Mouse (Mus musculus): ENCODE measurements around the gene Xbp1. TPM values are rescaled to one million over a fixed set of nuclear protein-coding genes. Genes with fewer than 3 reads are reported as not detected.
"Not testable (repeated sequence)": the region's sequence is repeated elsewhere in the genome, so short reads cannot be mapped to it uniquely, and the experiment has no call there.

Xbp1 gene
- polyA plus RNA-seq, 1 experiment from 2014 or later, result 133 TPM

DNA sequence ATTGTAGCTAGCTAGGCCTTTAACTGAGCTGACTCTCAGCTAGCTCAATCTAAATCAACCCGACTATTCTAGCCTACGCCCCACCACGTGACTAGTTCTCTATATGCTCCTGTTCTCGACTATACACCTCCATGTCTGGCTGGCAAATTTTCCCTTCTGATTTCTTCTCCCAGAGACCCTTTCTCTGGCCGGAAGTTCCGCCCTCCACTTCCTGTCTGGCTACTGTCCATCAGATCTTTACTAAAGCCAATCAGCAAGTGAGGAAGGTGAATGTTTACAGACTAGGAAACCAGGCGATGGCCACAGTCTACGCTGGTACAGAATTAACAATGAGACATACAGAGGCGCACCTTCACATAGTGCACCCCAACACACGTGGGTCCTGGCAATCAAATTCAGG is 31.0 kb upstream of the Xbp1 start:
- 87% methylated on average over 10 of the region's 10 CpGs for WGBS
- H3K36me3 ChIP-seq (ENCODE audit: control insufficient read depth, insufficient read depth, low read length); H3K4me1 ChIP-seq (ENCODE audit: control insufficient read depth, insufficient read depth, low read length); H3K27me3 ChIP-seq (ENCODE audit: control insufficient read depth, insufficient read depth, low read length); H3K9ac ChIP-seq (ENCODE audit: low read length); H3K27ac ChIP-seq (ENCODE audit: low read depth, low read length); ATAC-seq (ENCODE audit: low FRiP score); H3K9me3 ChIP-seq (ENCODE audit: control insufficient read depth, low read length); H3K4me2 ChIP-seq; H3K4me3 ChIP-seq (ENCODE audit: low read depth, low read length): not testable (repeated sequence)
- DNase-seq (ENCODE audit: low spot score, missing footprints), result peak; percentile 67

DNA sequence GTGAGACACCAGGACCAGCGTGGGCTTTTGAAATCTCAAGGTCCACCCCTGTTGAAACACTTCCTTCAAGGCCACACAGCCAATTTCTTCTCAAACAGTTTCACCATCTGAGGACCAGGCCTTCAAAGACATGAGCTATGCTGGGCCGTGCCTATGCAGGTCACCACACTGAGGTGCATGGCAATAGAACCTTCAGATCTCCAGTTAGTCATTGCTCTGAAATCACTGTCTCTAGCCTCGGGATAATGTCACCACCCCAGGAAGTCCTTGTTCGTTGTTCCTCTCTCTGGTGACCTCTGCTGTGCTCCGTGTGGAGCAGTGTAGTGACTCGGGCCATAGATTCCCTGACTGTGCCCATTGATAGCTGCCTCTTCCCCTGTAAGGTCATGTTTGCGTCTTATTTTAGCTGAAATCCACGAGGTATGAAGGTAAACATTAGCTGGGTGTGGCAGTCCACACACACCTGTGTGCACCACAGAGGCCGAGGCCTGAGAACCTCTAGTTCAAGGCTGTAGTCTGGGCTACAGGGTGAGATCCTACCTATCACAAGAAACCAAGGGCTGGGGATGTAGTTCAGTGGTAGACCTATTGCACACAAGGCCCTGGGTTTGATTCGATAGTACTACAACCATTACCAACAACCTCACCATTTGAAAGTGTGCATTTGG is 29.3 kb upstream of the Xbp1 start:
- no peaks in the 10 kb centered on the region for H3K9me3 ChIP-seq (ENCODE audit: control insufficient read depth, low read length)
- no peak overlapping the region for H3K27ac ChIP-seq (ENCODE audit: low read depth, low read length)
- no peak overlapping the region for H3K4me3 ChIP-seq (ENCODE audit: low read depth, low read length)
- no peak for ATAC-seq (ENCODE audit: low FRiP score)
- H3K4me1 ChIP-seq (ENCODE audit: control insufficient read depth, insufficient read depth, low read length), result peaks cover 3% of the 10 kb centered on the region; the same call in 1 of the 2 replicates
- DNase-seq (ENCODE audit: low spot score, missing footprints), result peak; percentile 60
- H3K27me3 ChIP-seq (ENCODE audit: control insufficient read depth, insufficient read depth, low read length), result no peaks in the 10 kb centered on the region
- H3K4me2 ChIP-seq, result no peak overlapping the region
- WGBS, result 88% methylated on average over 10 of the region's 10 CpGs
- no peaks in the 10 kb centered on the region for H3K36me3 ChIP-seq (ENCODE audit: control insufficient read depth, insufficient read depth, low read length)
- H3K9ac ChIP-seq (ENCODE audit: low read length), result no peak overlapping the region

DNA sequence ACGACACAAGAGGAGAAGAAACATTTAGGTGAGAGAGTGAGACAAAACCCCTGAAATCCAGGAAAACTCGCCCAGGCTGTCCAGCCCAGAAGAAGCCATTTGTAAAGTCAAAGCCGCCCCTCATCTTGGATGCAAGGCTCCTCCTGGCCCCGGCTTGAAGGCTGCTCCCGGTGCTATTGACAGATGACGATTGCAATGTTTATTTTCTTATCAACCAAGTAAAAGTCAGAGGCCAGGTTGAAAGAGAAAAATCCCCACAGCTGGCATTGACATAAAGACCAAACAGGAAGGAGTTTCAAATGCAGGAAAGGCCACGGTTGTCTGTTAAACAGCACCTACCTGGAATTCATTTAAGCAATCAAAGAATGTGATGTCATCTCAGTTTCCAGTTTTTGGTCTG is 28.5 kb upstream of the Xbp1 start:
- no peaks in the 10 kb centered on the region for H3K27me3 ChIP-seq (ENCODE audit: control insufficient read depth, insufficient read depth, low read length)
- H3K4me2 ChIP-seq, result no peak overlapping the region
- no peaks in the 10 kb centered on the region for H3K9me3 ChIP-seq (ENCODE audit: control insufficient read depth, low read length)
- no peaks in the 10 kb centered on the region for H3K36me3 ChIP-seq (ENCODE audit: control insufficient read depth, insufficient read depth, low read length)
- H3K27ac ChIP-seq (ENCODE audit: low read depth, low read length), result no peak overlapping the region
- H3K4me1 ChIP-seq (ENCODE audit: control insufficient read depth, insufficient read depth, low read length), result peaks cover 3% of the 10 kb centered on the region; the same call in 1 of the 2 replicates
- ATAC-seq (ENCODE audit: low FRiP score) (no peak), DNase-seq (ENCODE audit: low spot score, missing footprints) (no peak)
- 79% methylated on average over 7 of the region's 7 CpGs for WGBS
- H3K4me3 ChIP-seq (ENCODE audit: low read depth, low read length), result no peak overlapping the region
- no peak overlapping the region for H3K9ac ChIP-seq (ENCODE audit: low read length)

DNA sequence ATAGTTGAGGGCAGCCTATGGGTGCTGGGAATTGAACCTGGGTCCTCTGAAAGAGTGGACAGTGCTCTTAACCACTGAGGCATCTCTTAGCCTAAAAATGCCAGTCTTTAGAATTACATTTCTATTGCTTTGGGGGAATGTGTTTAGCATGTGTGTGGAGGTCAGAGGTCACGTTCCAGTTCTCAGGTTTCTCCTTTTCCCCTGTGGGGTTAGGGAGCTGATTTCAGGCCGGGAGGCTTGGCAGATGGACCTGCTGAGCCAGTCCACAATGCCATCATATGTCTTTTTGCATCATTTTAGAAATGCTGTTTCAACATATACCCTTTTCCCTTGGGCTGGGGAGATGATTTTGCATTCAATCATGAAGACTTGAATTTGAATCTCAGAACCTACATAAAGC is 26.6 kb upstream of the Xbp1 start:
- Histone ChIP-seq H3K4me1 (ENCODE audit: control insufficient read depth, insufficient read depth, low read length) (peaks cover 3% of the 10 kb centered on the region; the same call in 1 of the 2 replicates), H3K9ac (ENCODE audit: low read length) (no peak overlapping the region), H3K4me3 (ENCODE audit: low read depth, low read length) (no peak overlapping the region), H3K36me3 (ENCODE audit: control insufficient read depth, insufficient read depth, low read length) (no peaks in the 10 kb centered on the region), H3K27ac (ENCODE audit: low read depth, low read length) (no peak overlapping the region), H3K4me2 (no peak overlapping the region), H3K9me3 (ENCODE audit: control insufficient read depth, low read length) (no peaks in the 10 kb centered on the region), H3K27me3 (ENCODE audit: control insufficient read depth, insufficient read depth, low read length) (no peaks in the 10 kb centered on the region)
- peak; percentile 75 for DNase-seq (ENCODE audit: low spot score, missing footprints)
- WGBS, result 66% methylated on average over 2 of the region's 2 CpGs
- no peak for ATAC-seq (ENCODE audit: low FRiP score)

DNA sequence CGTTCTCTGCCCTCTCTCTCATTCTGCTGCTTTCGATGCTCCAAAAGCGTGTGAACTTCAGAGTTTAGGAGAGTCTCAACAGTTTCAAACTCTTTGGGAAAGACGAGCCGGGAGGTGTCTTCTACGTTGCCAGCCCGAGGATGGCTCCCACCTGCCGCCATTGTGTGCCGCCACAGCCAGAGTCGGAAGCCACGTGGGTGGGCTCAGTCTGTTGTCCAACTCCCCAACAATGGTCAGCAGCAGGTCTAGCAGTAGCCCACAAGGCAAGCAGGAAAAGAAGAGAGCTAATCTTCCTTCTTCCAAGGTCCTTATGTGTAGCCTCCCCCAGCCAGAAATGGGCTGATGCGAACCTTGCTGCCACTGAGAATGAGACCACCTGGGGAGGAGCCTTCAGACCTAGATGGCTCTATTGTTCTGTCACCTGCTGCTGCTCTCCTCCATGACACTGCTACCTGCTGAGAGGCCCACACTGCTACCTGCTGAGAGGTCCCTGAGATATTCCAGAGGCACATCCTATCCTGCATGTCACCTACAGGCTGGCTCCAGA is 25.1 kb upstream of the Xbp1 start:
- Histone ChIP-seq H3K4me3 (ENCODE audit: low read depth, low read length) (no peak overlapping the region), H3K4me2 (no peak overlapping the region), H3K9me3 (ENCODE audit: control insufficient read depth, low read length) (no peaks in the 10 kb centered on the region), H3K4me1 (ENCODE audit: control insufficient read depth, insufficient read depth, low read length) (peaks cover 3% of the 10 kb centered on the region; the same call in 1 of the 2 replicates), H3K36me3 (ENCODE audit: control insufficient read depth, insufficient read depth, low read length) (no peaks in the 10 kb centered on the region), H3K27me3 (ENCODE audit: control insufficient read depth, insufficient read depth, low read length) (no peaks in the 10 kb centered on the region), H3K27ac (ENCODE audit: low read depth, low read length) (no peak overlapping the region), H3K9ac (ENCODE audit: low read length) (no peak overlapping the region)
- no peak for ATAC-seq (ENCODE audit: low FRiP score)
- 57% methylated on average over 12 of the region's 12 CpGs for WGBS
- peak; percentile 70 for DNase-seq (ENCODE audit: low spot score, missing footprints)

DNA sequence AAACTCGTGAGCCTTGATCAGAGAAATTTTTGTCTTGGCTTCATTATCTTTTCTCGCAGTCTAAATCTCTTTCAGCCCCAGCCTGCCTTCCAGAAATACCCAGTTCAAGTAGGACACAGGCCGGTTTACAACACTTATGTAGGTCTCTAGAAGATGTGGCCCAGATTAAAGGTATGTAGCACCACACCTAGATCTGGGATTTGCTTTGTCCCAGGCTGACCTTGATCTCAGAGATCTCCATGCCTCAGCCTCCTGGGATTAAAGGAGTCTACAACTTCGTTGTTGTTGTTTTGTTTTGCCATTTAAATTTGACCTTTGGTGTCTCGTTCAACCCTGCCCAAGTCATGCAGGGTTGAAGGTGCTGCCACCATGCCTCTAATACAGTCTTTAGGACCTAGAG is 24.6 kb upstream of the Xbp1 start:
- Histone ChIP-seq H3K4me2 (no peak overlapping the region), H3K27ac (ENCODE audit: low read depth, low read length) (no peak overlapping the region), H3K4me1 (ENCODE audit: control insufficient read depth, insufficient read depth, low read length) (peaks cover 3% of the 10 kb centered on the region; the same call in 1 of the 2 replicates), H3K9me3 (ENCODE audit: control insufficient read depth, low read length) (no peaks in the 10 kb centered on the region), H3K4me3 (ENCODE audit: low read depth, low read length) (no peak overlapping the region), H3K36me3 (ENCODE audit: control insufficient read depth, insufficient read depth, low read length) (no peaks in the 10 kb centered on the region), H3K27me3 (ENCODE audit: control insufficient read depth, insufficient read depth, low read length) (no peaks in the 10 kb centered on the region), H3K9ac (ENCODE audit: low read length) (no peak overlapping the region)
- 82% methylated on average over 5 of the region's 5 CpGs for WGBS
- ATAC-seq (ENCODE audit: low FRiP score) (no peak), DNase-seq (ENCODE audit: low spot score, missing footprints) (peak; percentile 8)

DNA sequence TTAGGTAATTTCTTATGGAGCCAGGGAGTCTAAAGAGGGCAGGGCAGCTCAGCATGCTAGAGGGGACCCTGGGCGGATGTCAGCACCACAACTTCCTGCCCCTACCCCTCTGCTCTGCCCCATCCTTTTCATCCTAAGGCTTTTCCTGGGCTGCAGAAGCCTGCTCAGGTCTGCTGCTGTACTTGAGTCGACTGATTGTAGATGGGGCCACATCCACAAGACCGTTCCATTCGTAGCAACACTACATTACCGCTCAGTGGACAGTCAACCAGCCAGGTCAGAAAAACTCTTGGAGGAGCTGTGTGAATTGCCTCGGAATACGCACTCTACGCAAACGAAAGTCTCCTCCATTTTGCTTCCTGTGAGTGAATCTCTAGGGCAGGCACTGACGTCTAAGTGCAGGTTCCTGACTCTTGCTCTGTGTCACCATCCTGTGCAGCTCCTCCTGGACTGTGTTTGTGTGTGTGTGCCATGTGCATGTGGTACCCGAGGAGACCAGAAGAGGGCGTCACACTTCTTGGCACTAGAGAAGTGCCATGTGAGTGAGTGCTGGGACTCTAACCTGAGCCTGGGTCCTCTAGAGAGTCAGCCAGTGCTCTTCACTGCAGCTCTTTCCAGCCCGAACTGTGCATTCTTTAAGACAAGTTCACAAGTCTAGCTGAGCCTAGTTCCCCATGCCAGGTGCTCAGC is 23.8 kb upstream of the Xbp1 start:
- H3K27ac ChIP-seq (ENCODE audit: low read depth, low read length), result no peak overlapping the region
- no peak overlapping the region for H3K9ac ChIP-seq (ENCODE audit: low read length)
- WGBS, result 94% methylated on average over 13 of the region's 13 CpGs
- H3K4me2 ChIP-seq, result no peak overlapping the region
- H3K27me3 ChIP-seq (ENCODE audit: control insufficient read depth, insufficient read depth, low read length), result no peaks in the 10 kb centered on the region
- H3K9me3 ChIP-seq (ENCODE audit: control insufficient read depth, low read length), result no peaks in the 10 kb centered on the region
- peaks cover 3% of the 10 kb centered on the region; the same call in 1 of the 2 replicates for H3K4me1 ChIP-seq (ENCODE audit: control insufficient read depth, insufficient read depth, low read length)
- ATAC-seq (ENCODE audit: low FRiP score) (no peak), DNase-seq (ENCODE audit: low spot score, missing footprints) (peak; percentile 26)
- no peaks in the 10 kb centered on the region for H3K36me3 ChIP-seq (ENCODE audit: control insufficient read depth, insufficient read depth, low read length)
- no peak overlapping the region for H3K4me3 ChIP-seq (ENCODE audit: low read depth, low read length)

DNA sequence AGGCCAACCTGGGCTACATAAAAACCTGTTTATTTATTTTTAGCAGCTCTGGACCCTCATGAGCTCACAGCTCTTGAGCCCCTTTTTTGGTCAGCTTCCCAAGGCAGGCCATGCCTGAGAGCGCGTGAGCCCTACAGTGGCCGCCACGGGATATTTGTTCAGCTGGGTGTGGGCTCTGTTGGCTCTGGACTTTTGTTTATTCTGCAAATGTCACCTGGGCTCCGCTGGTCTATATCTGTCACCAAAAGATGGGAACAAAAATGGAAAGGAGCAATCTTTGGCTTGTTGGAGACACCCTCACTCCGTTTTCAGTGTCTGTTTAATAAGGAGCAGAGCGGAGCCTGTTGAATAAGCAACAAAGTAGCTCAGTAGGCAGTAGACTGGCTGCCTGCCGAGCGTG is 22.0 kb upstream of the Xbp1 start:
- peak; percentile 28 for DNase-seq (ENCODE audit: low spot score, missing footprints)
- Histone ChIP-seq H3K9me3 (ENCODE audit: control insufficient read depth, low read length) (no peaks in the 10 kb centered on the region), H3K4me1 (ENCODE audit: control insufficient read depth, insufficient read depth, low read length) (peaks cover 3% of the 10 kb centered on the region; the same call in 1 of the 2 replicates), H3K9ac (ENCODE audit: low read length) (no peak overlapping the region), H3K27ac (ENCODE audit: low read depth, low read length) (no peak overlapping the region), H3K36me3 (ENCODE audit: control insufficient read depth, insufficient read depth, low read length) (no peaks in the 10 kb centered on the region), H3K27me3 (ENCODE audit: control insufficient read depth, insufficient read depth, low read length) (no peaks in the 10 kb centered on the region), H3K4me2 (no peak overlapping the region), H3K4me3 (ENCODE audit: low read depth, low read length) (no peak overlapping the region)
- ATAC-seq (ENCODE audit: low FRiP score), result no peak
- WGBS, result 82% methylated on average over 9 of the region's 9 CpGs

DNA sequence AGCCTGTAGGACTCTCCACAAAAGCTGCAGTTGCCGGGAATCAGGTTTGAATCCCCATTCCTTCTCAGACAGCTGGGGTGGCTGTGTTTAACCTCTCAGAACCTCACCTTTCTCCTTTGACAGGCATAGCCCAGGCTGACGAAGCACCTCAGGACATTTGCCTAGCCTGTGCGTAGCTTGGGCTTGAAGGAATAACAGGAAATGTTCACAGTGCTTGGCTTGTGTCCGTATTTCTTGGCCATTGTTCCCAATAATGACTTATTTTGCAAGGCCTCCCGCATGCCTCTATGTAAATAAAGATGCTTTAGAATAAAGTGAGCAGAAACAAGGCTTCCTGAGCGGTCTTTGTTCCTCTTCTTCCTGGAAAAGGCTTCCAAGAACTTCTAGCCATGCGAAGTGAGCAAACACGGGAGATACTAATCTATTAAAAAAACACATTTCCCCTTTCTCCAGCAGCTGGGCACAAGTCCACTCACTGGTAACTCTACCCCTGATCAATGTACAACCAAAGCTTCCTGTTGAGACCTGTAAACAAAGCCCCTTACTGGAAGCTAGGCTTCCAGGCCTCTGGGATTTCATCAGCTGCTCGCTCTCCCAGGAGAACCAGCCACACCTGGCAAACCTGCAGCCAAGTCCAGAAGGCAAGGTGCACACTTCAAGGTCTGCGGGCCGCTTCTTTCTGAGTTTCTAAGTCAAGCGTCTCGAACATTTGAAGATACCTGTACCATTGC is 21.4 kb upstream of the Xbp1 start:
- H3K27me3 ChIP-seq (ENCODE audit: control insufficient read depth, insufficient read depth, low read length), result no peaks in the 10 kb centered on the region
- DNase-seq (ENCODE audit: low spot score, missing footprints) (peak; percentile 47), ATAC-seq (ENCODE audit: low FRiP score) (no peak)
- H3K9ac ChIP-seq (ENCODE audit: low read length), result no peak overlapping the region
- 81% methylated on average over 13 of the region's 13 CpGs for WGBS
- no peak overlapping the region for H3K4me2 ChIP-seq
- no peaks in the 10 kb centered on the region for H3K36me3 ChIP-seq (ENCODE audit: control insufficient read depth, insufficient read depth, low read length)
- no peaks in the 10 kb centered on the region for H3K9me3 ChIP-seq (ENCODE audit: control insufficient read depth, low read length)
- H3K4me1 ChIP-seq (ENCODE audit: control insufficient read depth, insufficient read depth, low read length), result peaks cover 3% of the 10 kb centered on the region; the same call in 1 of the 2 replicates
- no peak overlapping the region for H3K27ac ChIP-seq (ENCODE audit: low read depth, low read length)
- no peak overlapping the region for H3K4me3 ChIP-seq (ENCODE audit: low read depth, low read length)
